Mouse (Mus musculus) midbrain, embryonic 16.5 days (tissue): Measurements from ENCODE around the gene Olfr611. TPM values are rescaled to one million over a fixed set of nuclear protein-coding genes. Genes with fewer than 3 reads are reported as not detected.

Experiments used
- polyA plus RNA-seq: library from polyadenylated mRNA; unstranded; fragments of >200 nt; fragmentation: Nextera tagmentation; extraction: Ambion mirVana; gene quantifications from 2 replicates; pipeline ENCODE4 v1.2.1, GENCODE M21; 2015

Olfr611 gene
- polyA plus RNA-seq, 1 experiment from 2014 or later, result not detected

Other genes with a start within 250 kb of the Olfr611 start
- 0.06 TPM in 1 of 2 replicates, not detected in the other for gene Olfr596, start 215.2 kb downstream of the Olfr611 start, polyA plus RNA-seq
- not detected in 2 replicates for gene Olfr597, start 204.5 kb downstream of the Olfr611 start, polyA plus RNA-seq
- not detected in 2 replicates for gene Olfr598, start 197.3 kb downstream of the Olfr611 start, polyA plus RNA-seq
- gene Olfr599, start 184.9 kb downstream of the Olfr611 start, polyA plus RNA-seq, result not detected in 2 replicates
- not detected in 2 replicates for gene Olfr600, start 171.2 kb downstream of the Olfr611 start, polyA plus RNA-seq
- not detected in 2 replicates for gene Olfr601, start 158.2 kb downstream of the Olfr611 start, polyA plus RNA-seq
- gene Olfr603, start 134.7 kb downstream of the Olfr611 start, polyA plus RNA-seq, result not detected in 2 replicates
- not detected in 2 replicates for gene Usp17lc, start 105.8 kb downstream of the Olfr611 start, polyA plus RNA-seq
- gene Olfr605, start 75.4 kb downstream of the Olfr611 start, polyA plus RNA-seq, result not detected in 2 replicates
- not detected in 2 replicates for gene Olfr606, start 71.8 kb downstream of the Olfr611 start, polyA plus RNA-seq
- not detected in 2 replicates for gene Olfr607, start 56.7 kb downstream of the Olfr611 start, polyA plus RNA-seq
- gene Olfr608, start 51.0 kb downstream of the Olfr611 start, polyA plus RNA-seq, result not detected in 2 replicates
- not detected in 2 replicates for gene Olfr609, start 22.8 kb downstream of the Olfr611 start, polyA plus RNA-seq
- gene Olfr610, start 8.7 kb downstream of the Olfr611 start, polyA plus RNA-seq, result not detected in 2 replicates
- gene Olfr612, start 21.9 kb upstream of the Olfr611 start, polyA plus RNA-seq, result not detected in 2 replicates
- gene Olfr613, start 27.2 kb upstream of the Olfr611 start, polyA plus RNA-seq, result not detected in 2 replicates
- not detected in 2 replicates for gene Olfr615, start 35.2 kb upstream of the Olfr611 start, polyA plus RNA-seq
- gene Olfr616, start 48.3 kb upstream of the Olfr611 start, polyA plus RNA-seq, result not detected in 2 replicates
- gene Olfr617, start 52.2 kb upstream of the Olfr611 start, polyA plus RNA-seq, result not detected in 2 replicates
- gene Olfr618, start 69.3 kb upstream of the Olfr611 start, polyA plus RNA-seq, result 0.15 TPM in 1 of 2 replicates, not detected in the other
- gene Olfr619, start 79.7 kb upstream of the Olfr611 start, polyA plus RNA-seq, result not detected in 2 replicates
- gene Olfr620, start 91.7 kb upstream of the Olfr611 start, polyA plus RNA-seq, result not detected in 2 replicates
- gene Olfr622, start 121.9 kb upstream of the Olfr611 start, polyA plus RNA-seq, result not detected in 2 replicates
- not detected in 2 replicates for gene Olfr623, start 142.9 kb upstream of the Olfr611 start, polyA plus RNA-seq
- not detected in 2 replicates for gene Olfr624, start 150.3 kb upstream of the Olfr611 start, polyA plus RNA-seq
- gene Olfr625-ps1, start 161.9 kb upstream of the Olfr611 start, polyA plus RNA-seq, result not detected in 2 replicates
- not detected in 2 replicates for gene Olfr243, start 193.8 kb upstream of the Olfr611 start, polyA plus RNA-seq
- not detected in 2 replicates for gene Olfr628, start 209.5 kb upstream of the Olfr611 start, polyA plus RNA-seq
- not detected in 2 replicates for gene Olfr629, start 224.1 kb upstream of the Olfr611 start, polyA plus RNA-seq
- not detected in 2 replicates for gene Olfr630, start 236.5 kb upstream of the Olfr611 start, polyA plus RNA-seq